Mouse (Mus musculus) layer of hippocampus, postnatal 25 days (tissue): ENCODE results near the gene Dcpp1. TPM values are rescaled to one million over a fixed set of nuclear protein-coding genes. Genes with fewer than 3 reads are reported as not detected.

Source experiments
- DNase-seq, 2 experiments: peaks; one replicate each; pipeline ENCODE4 v3.0.0; 2022; ENCODE audit warnings: mixed read lengths in 2 of 2, low spot score in 1 of 2; ENCODE audit errors: extremely low spot score in 1 of 2
- total RNA-seq, 2 experiments: library from RNA; stranded (reverse); gene quantifications; 2 replicates each; pipeline ENCODE4 v1.2.3; 2021

Gene Dcpp1
- total RNA-seq, 2 experiments from 2014 or later: not detected

DNA sequence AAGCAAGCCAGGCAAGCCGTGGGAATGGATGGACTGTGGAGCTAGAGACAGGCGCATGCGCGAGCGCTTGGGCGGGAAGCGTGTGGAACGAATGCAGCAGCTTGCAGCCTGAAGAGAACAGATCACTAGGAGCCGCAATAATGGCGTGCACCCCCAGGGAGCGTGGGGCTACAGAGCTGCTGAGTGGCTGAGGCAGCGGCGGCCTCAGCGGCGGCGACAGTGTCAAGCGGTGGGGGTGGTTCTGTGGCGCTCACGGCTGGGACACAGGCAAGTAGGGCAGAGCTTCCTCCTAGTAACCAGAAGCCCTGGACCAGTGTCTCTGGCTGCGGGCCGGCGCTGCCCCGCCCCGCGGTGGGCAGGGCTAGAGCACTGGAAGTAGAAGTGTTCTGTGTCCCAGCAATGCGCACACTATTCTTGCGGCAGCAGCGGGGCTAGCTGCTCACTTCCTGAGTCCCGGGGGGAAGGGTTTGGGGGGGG, 43.9 kb downstream of the Dcpp1 start:
- peak; percentile 77 to 84 for DNase-seq

GRCm38 (mm10) chr17:23925090-23925493, 44.4 kb downstream of the Dcpp1 start:
- peak; percentile 38 to 40 for DNase-seq

- no peak for DNase-seq
Observed at GRCm38 (mm10) chr17:23931157-23931556, 50.5 kb downstream of the Dcpp1 start.

Other genes with a start within 250 kb of the Dcpp1 start
- under 1 TPM; 0.19 to 0.22 TPM for gene Mmp25, start 235.6 kb upstream of the Dcpp1 start, total RNA-seq
- gene Bicdl2, start 220.4 kb upstream of the Dcpp1 start, total RNA-seq: not detected
- gene Hcfc1r1, start 207.3 kb upstream of the Dcpp1 start, total RNA-seq: 100 to 1,000 TPM; 119 to 129 TPM
- gene Thoc6, start 207.0 kb upstream of the Dcpp1 start, total RNA-seq: 10 to 100 TPM in 1 of 2 experiments, 1 to 10 TPM in 1; 9.0 to 10.1 TPM
- gene Tnfrsf12a, start 203.4 kb upstream of the Dcpp1 start, total RNA-seq: 1 to 10 TPM; 5.8 to 8.8 TPM
- gene Cldn6, start 201.6 kb upstream of the Dcpp1 start, total RNA-seq: not detected
- gene Cldn9, start 196.8 kb upstream of the Dcpp1 start, total RNA-seq: not detected
- under 1 TPM; 0.17 to 0.61 TPM for gene 1520401A03Rik, start 158.1 kb upstream of the Dcpp1 start, total RNA-seq
- 1 to 10 TPM; 2.7 to 3.7 TPM for gene Pkmyt1, start 154.5 kb upstream of the Dcpp1 start, total RNA-seq
- 10 to 100 TPM; 55.1 to 58.7 TPM for gene Paqr4, start 140.0 kb upstream of the Dcpp1 start, total RNA-seq
- gene Kremen2, start 135.0 kb upstream of the Dcpp1 start, total RNA-seq: under 1 TPM; 0.28 to 0.49 TPM
- 100 to 1,000 TPM; 263 to 298 TPM for gene Flywch1, start 109.3 kb upstream of the Dcpp1 start, total RNA-seq
- gene Flywch2, start 94.8 kb upstream of the Dcpp1 start, total RNA-seq: 10 to 100 TPM; 11.3 to 18.4 TPM
- gene Srrm2, start 90.3 kb upstream of the Dcpp1 start, total RNA-seq: 100 to 1,000 TPM; 400 to 605 TPM
- gene Elob, start 51.7 kb upstream of the Dcpp1 start, total RNA-seq: 100 to 1,000 TPM; 381 to 387 TPM
- gene Prss33, start 44.8 kb upstream of the Dcpp1 start, total RNA-seq: not detected
- gene Prss32, start 37.0 kb upstream of the Dcpp1 start, total RNA-seq: not detected
- 1 to 10 TPM; 1.8 to 2.0 TPM for gene Prss41, start 36.7 kb upstream of the Dcpp1 start, total RNA-seq
- gene Prss21, start 12.8 kb upstream of the Dcpp1 start, total RNA-seq: not detected
- not detected for gene Dcpp2, start within 50 bp of the Dcpp1 start, total RNA-seq
- not detected for gene Dcpp3, start 36.6 kb downstream of the Dcpp1 start, total RNA-seq
- gene Sbp, start 60.8 kb downstream of the Dcpp1 start, total RNA-seq: not detected
- gene Sbpl, start 74.4 kb downstream of the Dcpp1 start, total RNA-seq: not detected
- under 1 TPM in 1 of 2 experiments, not detected in 1; 0.23 TPM for gene Prss30, start 99.7 kb downstream of the Dcpp1 start, total RNA-seq
- gene Prss22, start 117.2 kb downstream of the Dcpp1 start, total RNA-seq: not detected
- not detected for gene Prss27, start 157.3 kb downstream of the Dcpp1 start, total RNA-seq
- 10 to 100 TPM; 30.7 to 34.9 TPM for gene Kctd5, start 192.6 kb downstream of the Dcpp1 start, total RNA-seq